Mouse (Mus musculus): ENCODE measurements around the gene Dll1.

GRCm38 (mm10) chr17:15389356-15389755 is 12.7 kb upstream of the Dll1 start:
- no peak for TF ChIP-seq CTCF (IDR thresholded peaks at IDR 0.05; ENCODE audit: low read depth)
- TF ChIP-seq EP300 (optimal IDR thresholded peaks at IDR 0.05): no peak
